Mouse (Mus musculus): Measurements from ENCODE around the gene Stau1. TPM values are rescaled to one million over a fixed set of nuclear protein-coding genes. Genes with fewer than 3 reads are reported as not detected.
"Not testable (repeated sequence)": the region's sequence is repeated elsewhere in the genome, so short reads cannot be mapped to it uniquely, and the experiment has no call there.

Stau1 gene
- total RNA-seq (2015; ENCODE audit: low replicate concordance) (25.2 and 42.5 TPM in 2 replicates), total RNA-seq (2017; ENCODE audit: low replicate concordance) (47.6 and 55.7 TPM in 2 replicates)

DNA sequence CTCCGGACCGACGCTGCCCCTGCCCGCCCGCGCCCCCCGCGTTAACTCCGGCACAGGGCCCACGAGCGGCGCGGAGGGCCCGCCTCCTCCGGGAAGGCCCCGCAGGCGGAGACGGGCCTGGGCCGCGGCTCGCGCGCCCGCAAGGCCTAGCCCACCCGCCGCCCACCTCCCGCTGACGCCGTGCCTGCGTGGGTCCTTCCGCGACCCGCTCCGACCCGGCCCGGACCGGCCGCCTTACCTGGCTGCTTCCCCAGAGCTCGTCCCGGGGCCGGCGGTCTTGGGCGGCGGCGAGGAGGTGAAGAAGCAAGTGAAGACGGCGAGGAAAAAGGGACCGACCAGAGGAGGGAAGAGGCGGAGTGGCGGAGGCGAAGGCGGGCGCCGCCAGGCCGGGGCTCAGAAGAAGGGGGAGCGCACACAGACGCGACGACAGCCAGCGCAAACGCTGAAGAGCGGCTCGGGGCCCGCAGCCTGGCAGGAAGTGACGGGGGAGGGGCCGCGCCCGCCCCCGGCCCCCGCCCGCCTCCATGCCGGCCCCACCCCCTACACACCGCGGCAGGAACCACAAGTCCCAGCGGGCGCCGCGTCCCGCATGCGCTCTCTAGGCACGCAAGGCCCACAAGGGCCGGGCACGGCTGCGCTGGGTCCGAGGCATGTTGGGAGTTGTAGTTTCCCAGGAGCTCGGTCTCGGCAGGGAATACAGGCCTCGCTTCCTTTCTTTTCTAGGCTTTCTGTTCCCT, at the start of gene Stau1:
Gene Stau1, minus strand, starts transcription at position 504 of the 737 bp plus-strand sequence.
- peak; percentile 96 for ATAC-seq (replicated peaks; ENCODE audit: low FRiP score, poor library complexity, severe bottlenecking)

DNA sequence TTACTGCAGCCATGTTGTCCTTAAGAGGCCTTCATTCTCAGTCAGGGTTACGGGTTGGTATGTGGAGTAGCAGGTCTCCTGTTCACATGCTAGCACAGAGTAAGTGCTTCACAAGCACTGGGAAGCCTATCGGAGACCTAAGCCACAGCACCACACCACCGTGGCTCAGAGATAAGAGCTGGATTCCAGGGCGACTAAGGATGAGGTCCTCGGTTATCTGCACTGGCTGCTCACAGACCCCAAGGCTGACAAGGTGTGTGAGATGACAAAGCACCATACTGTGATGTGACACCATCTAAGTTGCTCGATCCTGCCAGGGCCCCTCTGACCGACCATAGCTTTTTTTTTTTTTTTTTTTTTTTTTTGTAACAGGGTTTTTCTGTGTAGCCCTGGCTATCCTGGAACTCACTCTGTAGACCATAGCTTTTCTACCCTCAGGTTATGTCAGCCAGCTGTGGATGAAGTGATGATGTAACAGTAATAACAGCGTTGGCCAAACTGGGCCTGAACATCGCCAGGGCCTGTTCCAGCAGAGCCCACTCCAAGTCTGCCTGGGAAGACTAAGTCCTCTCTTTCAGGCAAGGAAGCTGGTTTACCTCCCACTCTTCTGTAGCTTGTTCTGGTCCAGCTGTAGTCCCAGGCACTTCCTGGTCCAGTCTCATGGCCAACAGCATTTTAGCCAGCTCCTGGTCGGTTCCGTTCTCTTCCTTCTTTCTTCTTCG, 47.5 kb upstream of the Stau1 start:
- ATAC-seq (replicated peaks; ENCODE audit: low FRiP score, poor library complexity, severe bottlenecking), result peak; percentile 94

DNA sequence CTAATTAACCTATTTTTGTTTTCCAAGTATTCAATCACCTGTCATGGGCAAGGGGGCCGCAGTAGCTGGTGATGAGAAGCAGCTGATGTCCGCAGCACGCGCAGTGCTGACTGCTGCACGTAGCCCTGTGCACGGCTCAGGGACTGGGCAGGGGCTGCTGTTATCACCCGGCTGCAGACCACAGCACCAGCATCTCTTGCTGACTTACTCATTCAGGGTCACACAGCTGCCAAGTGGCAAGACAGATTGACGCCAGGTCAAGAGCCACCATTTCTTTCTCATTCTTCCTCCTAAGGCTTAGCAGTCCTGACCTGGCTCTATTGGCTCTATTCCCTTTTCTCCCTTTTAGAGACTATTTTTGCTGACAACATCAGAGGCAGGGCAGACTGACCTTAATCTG, 43.3 kb upstream of the Stau1 start:
- ATAC-seq (replicated peaks; ENCODE audit: low FRiP score, poor library complexity, severe bottlenecking), result peak; percentile 33

DNA sequence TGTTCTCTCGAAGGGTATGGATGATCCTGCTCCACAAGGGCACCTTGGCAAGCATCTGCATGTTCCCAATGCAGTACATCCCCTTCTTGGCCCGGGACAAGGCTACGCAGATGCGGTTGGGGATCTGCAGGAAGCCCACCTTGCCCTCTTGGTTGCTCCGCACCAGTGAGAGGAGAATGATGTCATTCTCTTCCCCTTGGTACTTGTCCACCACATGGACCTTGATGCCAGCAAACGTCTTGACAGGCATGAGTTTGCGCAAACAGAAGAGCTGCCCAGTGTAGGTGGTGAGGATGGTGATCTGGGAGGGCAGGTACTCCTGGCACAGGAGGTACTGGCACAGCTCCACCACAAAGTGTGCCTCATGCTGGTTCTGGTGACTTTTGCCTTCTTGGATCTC, 42.6 kb upstream of the Stau1 start:
- no peak for ATAC-seq (replicated peaks; ENCODE audit: low FRiP score, poor library complexity, severe bottlenecking)

DNA sequence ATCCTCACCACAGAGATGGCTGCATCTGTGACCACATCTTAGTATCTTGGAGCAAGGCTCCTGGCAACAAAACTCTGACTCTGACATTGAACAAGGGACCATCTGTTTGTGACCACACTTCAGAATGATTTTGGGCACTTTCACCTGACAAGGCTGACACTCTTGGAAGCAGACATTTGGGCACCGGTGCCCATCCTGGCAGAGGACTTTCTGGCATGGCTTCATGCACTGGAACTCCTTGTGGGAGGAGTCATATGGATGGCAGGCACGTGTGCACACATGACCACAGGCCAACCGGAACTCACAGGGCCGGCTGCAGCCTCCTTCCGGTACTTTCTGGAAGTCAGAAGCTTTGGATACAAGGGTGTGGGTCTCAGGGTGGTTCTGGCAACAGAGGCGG, 42.2 kb upstream of the Stau1 start:
- ATAC-seq (replicated peaks; ENCODE audit: low FRiP score, poor library complexity, severe bottlenecking), result no peak

DNA sequence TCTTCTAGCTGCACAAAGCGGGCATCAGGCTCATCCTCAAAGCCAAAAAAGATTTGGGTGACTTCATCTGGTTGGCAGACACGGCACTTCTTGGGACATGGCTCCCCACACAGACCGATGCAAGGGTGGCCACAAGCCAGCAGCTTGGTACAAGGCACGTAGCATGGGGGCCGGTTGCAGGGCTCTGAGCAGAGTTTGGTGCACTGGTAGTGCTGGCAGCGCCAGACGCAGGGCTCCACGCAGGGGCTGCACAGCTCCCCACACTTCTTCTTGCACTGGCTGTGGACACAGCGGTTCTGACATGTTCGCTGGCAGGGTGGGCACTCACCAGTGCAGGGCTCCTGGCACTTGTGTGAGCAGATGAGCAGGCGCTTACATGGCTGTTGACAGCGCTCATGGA, 41.6 kb upstream of the Stau1 start:
- ATAC-seq (replicated peaks; ENCODE audit: low FRiP score, poor library complexity, severe bottlenecking), result no peak

DNA sequence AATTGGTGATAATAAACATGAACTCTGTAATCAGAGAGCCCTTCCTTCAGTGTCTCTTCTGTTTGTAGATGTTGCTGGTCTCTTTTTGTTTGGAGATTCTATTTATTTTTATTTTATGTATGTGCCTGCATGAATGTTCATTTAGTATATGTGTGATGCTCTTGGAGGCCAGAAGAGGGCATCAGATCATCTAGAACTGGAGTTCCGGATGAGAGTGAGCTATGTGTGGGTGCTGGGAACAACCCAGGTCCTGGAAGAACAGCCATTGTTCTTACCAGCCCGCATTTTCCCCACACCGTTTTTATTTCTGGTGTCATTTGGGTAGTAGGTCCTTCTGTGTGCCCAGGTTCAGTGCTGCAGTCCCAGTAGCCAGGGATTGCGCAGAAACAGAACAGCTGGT, 34.4 kb upstream of the Stau1 start:
- ATAC-seq (replicated peaks; ENCODE audit: low FRiP score, poor library complexity, severe bottlenecking), result no peak

DNA sequence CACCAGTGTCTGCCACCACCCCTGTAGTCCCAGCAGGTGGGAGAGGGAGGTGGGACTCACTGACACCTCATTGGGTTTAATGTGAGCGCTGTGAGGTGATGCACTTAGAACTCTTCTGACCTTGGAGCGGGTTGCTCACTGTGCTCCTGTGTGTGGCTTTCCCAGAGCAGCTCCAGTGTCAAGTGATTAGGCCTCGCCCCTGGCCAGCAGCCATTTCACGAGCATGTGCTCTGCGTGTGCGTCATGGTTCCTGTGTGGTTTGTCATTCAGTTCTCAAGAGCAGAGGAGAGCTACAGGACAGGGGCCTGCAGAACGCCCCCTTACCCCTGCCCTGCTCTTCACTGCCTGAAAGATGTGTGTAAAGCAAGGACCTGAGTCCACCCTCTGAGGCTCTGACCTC, 32.5 kb upstream of the Stau1 start:
- ATAC-seq (replicated peaks; ENCODE audit: low FRiP score, poor library complexity, severe bottlenecking), result no peak

DNA sequence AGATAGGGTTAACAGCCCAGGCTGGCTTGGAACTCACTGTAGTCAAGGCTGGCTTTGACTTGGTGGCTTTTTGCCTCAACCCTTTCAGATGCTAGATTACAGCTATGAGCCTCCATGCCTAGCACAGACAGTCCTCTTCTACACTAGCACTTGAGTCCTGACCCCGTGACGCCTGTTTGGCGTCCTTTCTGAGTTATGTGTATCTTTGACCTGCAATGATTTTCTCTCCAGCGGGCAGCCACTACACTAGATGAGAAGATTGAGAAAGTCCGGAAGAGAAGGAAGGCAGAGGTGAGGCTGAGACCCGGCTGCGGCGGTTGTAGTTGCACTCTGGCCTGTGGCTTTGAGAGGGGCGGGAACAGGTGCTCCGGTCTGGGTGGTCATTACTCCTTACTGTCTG, 23.3 kb upstream of the Stau1 start:
- ATAC-seq (replicated peaks; ENCODE audit: low FRiP score, poor library complexity, severe bottlenecking), result no peak

DNA sequence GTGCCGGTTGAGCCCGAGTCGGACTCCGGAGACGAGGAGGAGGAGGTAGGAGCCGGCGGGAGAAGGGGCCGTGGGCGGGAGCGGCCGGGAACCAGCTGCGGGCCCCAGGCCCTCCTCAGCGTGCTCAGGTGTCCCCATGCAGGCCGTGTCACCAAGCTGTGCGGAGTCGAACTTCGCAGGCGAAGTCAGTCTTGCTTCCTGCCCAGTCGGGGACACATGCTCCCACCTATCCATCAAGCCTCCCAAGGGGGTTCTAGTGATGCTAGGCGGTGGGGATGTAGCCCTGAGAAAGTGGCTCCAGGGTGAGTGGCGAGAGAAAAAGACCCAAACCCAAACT, 19.3 kb upstream of the Stau1 start:
- peak; percentile 68 for ATAC-seq (replicated peaks; ENCODE audit: low FRiP score, poor library complexity, severe bottlenecking)

DNA sequence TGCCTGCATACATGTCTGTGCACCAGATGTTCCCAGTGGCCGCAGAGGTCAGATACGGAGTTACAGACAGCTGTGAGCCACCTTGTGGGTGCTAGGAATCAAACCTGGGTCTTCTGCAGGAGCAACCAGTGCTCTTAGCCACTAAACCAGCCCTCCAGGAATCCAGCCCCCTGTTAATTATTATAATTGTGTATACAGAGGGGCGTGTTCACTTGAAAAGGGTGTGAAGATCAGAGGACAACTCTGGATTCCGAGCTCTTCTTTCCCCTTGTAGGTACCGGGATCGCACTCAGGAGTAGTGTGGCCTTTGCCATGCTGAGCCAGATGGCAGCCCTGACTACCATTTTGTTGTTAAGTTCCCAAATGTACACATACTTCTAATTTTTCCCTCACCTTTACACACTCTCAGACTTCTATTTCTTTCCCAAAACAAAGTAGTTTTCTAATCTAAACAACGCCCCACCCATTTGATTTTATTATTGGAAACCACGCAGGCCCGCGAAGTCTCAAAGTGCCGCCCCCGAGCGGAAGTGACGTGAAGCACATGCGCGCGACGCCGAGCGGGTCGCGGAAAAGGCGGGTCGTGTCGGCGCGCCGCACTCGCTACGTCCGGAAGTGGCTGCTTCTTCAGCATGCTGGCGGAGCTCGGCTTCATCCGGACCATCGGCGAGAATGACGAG, 18.7 kb upstream of the Stau1 start, which contains the start of gene Ddx27:
Gene Ddx27, plus strand, starts transcription at position 492 of the 680 bp plus-strand sequence.
- ATAC-seq (replicated peaks; ENCODE audit: low FRiP score, poor library complexity, severe bottlenecking), result peak; percentile 99

DNA sequence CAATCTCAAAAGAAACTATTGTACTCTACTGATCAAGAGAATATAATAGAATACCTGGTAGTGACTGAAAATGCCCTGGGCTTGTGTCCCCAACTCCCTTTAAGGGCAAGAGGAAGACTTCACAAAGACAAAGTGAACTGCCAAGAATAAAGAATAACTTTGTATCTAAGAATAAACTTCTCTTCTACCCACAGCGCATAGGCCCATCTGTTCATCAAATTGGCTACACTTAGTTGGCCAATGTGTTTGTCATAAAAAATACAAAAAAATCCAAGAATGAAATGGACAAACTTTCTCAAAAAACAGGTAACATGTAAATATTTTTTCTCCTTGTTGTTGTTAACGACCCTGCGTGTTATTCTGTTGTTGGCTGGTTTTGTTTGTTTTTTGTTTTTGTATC, 14.4 kb upstream of the Stau1 start:
- no peak for ATAC-seq (replicated peaks; ENCODE audit: low FRiP score, poor library complexity, severe bottlenecking)

DNA sequence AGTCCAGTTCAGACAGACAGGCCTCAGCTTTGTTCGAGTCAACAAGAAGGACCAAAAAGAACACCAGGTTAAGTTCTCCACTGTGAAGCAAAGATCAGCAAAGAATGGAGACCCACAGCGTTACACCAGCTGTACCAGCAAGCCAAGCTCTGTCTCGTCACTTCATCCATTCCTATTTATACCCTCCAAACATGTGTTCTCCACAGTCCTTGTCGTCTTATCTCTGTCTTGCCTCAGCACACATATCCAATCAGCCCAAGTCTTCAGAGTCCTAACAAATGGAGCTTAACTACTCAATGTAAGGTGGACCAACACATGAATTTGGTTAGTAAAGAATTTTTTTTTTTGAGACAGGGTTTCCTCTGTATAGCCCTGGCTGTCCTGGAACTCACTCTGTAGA, 13.4 kb upstream of the Stau1 start:
- no peak for ATAC-seq (replicated peaks; ENCODE audit: low FRiP score, poor library complexity, severe bottlenecking)

DNA sequence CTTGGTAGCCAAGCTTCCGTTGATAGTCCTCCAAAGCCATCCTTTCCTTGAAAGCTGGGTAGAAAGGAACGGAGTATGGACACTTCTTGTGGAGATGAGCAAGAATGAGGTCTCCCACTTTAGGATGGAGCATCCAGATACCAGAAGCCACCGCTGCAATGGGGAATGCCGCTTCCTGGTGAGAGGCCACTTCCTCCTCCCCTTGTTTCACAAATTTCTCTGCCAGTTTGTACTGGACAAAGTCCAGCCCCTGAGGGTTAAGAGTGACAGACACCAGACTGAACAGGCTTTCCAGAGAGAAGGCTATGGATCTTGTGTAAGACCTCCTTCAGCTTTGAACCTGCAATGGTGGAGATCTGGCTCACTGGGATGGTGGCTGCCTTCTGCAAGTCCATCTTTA, 11.5 kb upstream of the Stau1 start:
- not testable (repeated sequence) for ATAC-seq (replicated peaks; ENCODE audit: low FRiP score, poor library complexity, severe bottlenecking)

DNA sequence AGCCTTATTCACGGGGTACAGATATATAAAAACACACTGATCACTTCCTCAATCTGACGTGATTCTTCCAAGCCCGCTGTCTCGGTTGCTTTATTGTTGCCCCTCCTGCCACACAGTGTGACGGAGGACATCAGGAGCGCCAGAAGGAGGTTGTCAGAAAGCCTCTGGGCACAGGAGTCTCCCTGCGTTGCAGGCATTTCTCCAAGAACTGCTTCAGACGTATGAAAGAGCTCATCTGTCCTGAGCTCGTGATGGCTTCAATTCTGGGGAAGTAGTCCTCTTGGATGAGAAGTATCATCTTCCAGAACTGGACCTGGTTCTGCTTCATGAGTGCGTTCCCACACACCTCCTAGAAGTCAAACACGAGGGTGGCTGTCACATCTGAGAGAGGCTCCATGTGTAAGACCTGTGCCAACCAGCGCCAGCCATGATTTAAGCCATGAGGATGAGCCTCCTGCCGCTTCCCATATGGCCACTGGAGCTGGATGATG, 10.9 kb upstream of the Stau1 start:
- no peak for ATAC-seq (replicated peaks; ENCODE audit: low FRiP score, poor library complexity, severe bottlenecking)

DNA sequence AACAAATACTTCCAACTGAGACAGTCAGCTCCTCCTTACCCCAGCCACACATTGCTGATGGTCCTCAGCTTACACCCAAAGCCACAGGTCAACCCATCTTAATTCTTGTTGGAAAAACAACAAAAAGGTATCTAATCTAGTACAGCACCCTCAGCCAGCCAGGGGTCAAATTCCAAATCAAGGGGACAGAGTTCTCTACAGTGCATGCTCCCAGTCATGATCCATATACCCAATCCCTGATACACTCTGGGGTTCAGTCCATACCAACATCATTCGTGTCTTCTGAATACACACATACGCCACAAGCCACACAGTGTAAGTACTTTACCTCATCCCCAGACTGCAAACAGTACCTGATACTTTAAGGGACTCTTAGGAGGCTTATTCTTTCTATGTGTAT, 10.3 kb upstream of the Stau1 start:
- ATAC-seq (replicated peaks; ENCODE audit: low FRiP score, poor library complexity, severe bottlenecking), result no peak

DNA sequence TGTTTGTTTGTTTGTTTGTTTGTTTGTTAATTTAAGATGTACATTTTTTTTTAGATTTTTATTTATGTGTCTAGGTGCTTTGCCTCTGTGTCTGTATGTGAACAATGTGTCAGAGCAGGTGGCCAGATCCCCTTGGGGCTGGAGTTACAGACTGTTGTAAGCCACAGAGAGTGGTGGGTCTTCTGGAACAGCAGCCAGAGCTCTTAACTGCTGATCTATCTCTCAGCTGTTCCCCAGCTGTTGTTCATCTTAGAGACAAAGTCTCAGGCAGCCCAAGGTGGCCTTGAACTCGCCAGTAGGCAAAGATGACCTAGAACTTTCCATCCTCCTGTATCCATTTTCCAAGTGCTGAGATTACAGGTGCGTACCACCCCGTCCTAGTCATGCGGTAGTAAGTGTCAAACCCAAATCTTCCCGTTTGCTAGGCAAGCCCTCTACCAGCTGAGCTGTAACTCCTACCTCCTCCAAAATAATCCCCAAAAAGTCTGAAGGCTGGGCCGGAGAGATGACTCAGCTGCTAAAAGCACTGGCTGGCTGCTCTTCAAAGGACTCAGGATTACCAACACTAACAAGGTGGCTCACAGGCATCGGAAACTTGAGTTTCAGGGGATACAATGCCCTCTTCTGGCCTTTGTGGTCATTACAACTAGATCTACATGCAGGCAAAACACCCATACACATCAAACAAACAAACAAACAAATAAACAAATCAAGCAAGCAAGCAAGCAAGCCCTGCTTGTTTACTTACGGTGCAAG, 8.2 kb upstream of the Stau1 start:
- peak; percentile 85 for ATAC-seq (replicated peaks; ENCODE audit: low FRiP score, poor library complexity, severe bottlenecking)

DNA sequence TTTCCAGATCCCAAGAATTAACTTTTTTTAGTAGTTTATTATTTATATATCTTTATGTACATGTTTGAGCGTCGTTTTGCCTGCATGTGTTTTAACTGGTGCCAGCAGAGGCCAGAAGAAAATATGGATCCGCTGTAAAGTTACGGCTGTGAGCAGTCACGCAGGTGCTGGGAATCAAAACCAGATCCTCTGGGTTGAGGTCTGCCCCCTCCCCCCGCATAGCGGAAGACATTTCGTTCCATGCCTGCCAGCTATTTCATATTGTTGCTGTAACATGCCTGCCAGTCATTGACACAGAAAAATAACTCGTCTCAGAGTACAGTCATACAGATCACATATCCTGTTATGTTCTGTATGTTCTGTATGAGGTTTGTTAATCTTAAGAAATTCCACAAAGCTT, 5.4 kb upstream of the Stau1 start:
- ATAC-seq (replicated peaks; ENCODE audit: low FRiP score, poor library complexity, severe bottlenecking), result no peak

DNA sequence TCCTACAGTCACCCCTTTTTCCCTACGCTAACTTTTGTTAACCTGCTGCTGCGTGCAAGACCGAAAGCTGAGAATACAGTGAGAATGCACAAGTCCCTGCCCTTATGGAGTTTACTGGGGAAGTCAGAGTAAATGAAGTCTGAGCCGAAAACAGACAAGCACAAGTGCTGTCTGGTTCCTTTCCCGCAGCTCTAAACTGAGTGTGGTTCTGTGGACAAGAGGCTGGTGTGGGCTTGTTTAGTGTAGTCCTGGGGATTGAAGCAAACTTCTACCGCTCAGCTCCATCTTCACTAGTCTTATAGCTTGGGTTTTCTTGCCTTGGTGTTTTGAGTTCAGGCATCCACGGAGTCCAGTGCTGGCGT, 415 bp upstream of the Stau1 start:
- ATAC-seq (replicated peaks; ENCODE audit: low FRiP score, poor library complexity, severe bottlenecking), result peak; percentile 39

Measured in erythroid progenitor cell, adult 5-6 weeks (primary cell).